Mouse (Mus musculus) kidney, postnatal 10 days (tissue): ENCODE measurements at regions not wholly inside any gene's neighbourhood (a gene's known extent, or its start where the extent isn't known, plus 50 kb on each side); places are given as distances from the start of the nearest gene placed in this dataset.
A peak's percentile ranks its signal among the peaks of the same experiment; 100 is the strongest.

ENCODE experiments used
- DNase-seq: peaks from one replicate; pipeline ENCODE4 v3.0.0; 2021; ENCODE audit warnings: mixed read lengths

DNA sequence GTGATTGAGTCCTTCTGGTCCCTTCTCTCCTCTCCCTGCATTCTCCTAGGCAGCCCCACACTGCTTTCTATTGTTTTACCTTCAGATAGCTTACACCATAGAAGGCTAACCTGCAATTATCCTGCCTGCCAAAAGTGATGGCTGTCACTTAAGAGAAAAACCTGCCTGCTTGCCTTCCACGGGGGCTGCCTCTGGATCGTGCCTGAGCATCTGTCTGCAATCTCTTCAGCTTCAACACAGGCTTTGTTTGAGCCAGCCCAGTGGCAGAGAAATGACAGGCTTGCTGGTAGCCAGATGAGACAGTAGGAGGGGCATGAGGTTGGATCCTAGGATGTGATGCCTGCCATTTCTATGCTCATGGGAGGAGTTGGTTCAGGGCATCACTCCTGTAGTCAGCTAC is 345.2 kb upstream of the Tshz3 start:
- no peak for DNase-seq

DNA sequence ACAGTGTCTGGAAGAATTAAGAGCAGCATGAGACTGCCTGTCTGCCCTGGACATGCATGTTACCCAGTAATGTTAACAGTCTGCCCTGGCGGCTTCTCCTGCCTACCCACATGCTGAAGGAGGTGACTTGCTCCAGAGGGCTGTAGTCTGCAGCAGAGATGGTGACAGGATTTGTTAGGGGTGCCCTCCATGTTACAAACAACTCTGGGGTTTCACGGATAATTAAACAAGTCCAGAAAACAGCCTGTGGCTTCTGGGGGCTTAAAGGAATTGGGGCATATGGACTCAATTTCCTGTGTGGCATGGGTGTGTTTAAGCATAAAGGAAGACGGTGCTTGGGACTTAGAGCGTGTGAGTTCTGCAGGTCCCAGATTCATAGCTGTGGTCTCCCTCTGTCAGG is 347.3 kb upstream of the Tshz3 start:
- no peak for DNase-seq

DNA sequence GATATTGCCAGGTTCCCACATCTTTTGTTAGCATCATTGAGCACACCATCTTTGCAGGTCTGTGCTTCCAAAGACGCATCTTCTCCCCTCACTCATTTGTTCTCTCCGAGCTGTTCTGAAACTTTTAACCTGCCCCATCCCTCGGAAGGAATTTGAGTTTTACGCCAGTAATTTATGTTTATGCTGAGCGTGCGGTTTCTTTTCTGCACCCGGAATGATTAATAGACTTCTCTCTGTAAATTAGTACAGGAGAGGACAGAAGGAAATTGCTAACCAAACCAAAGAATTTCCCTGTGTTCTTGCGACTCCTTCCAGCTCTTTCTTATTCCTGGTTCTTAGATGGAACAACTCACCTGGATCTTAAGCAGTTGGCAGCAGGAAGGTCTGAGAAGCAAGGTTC is 349.7 kb upstream of the Tshz3 start:
- no peak for DNase-seq

DNA sequence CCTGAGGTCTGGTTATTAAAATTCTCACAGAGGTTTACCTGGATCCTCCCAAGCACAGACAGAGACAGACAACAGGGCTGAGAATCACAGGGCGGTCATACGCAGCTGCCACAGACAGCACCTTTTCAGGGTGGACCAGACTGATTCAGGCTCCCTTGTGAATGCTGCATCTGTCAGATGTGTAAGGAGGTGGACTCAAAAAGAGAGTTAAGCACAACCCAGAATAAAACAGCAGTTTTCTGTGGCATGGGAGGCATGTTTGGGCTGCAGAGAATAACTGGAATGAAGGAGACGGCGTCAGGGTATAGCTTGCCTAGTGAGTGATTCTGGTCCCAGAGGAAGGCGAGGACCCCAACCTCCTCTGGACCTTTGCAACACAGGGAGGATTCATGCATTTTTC is 363.1 kb upstream of the Tshz3 start:
- no peak for DNase-seq

DNA sequence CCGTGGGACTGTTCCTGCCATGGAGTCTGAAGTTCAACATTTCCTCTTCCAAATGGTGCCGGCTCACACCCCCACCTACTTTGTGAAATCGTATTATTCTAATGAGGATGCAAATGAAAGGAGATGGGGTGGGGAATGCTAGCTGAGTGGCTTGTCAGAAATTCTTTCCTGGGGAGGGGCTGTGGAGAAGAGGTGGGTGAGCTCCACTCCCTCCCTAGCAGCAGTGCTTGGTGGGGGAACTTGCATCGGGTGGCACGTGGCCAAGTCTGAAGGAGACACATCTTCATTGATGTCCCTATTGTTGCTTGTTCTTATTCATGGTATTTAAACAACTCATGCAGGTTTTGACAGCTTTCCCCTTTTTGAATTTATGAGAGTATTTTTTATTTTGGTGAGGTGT is 363.8 kb upstream of the Tshz3 start:
- DNase-seq = no peak

DNA sequence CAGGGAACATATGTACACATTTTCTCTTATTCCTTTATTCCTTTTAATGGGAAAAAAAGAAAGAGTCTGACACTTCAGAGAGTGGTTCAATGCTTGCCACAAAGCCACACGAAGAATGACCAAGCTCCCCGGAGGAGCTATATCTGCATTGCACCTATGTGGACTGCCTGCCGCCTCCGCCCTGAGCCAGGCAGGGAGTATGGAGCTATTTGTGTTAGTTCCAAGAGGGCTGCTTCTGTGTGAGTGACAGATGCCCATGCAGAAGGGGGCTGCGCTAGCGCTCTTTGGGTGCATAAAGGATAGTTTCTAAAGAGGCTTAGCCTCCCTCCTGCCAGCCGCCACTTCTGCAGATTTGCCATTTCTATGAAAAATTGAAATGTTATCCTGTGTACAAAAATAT is 365.3 kb upstream of the Tshz3 start:
- no peak for DNase-seq

DNA sequence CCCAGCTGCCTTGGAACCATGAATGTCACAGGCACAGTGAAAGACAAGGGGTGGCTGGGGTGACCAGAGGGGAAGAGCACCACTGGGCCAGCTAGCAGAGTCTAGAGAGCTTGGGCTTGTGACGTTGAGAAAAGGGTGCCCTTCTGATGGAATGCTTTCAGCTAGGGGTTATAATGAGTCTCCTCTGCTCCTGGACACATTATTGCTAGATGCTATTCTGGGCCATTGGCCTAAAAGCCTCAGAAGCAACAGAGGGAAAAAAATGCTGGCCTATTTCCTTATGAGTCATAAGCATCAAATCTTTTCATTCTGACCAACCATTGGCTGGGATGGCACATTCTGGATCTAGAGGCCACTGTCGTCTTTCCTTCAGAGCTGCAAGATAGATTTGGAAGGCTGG is 369.8 kb upstream of the Tshz3 start:
- DNase-seq = no peak

DNA sequence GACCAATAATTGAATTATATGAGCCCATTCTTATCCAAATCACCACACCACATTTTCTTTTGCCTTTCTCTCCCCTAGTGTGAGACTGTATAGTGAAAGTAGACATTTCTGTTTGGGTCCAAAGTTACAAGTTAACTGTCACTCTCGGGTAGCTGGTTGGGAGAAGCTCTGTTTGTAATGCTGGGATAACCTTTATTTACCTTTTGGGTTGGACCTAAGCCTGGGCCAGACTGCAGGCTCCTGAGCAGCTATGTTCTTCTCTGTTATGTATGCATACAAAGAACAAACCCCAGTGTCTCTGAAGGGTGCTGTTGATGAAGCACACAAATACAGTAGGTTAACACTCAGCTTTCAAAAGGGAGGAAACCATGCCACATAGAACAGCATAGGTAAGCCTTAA is 373.9 kb upstream of the Tshz3 start:
- no peak for DNase-seq

DNA sequence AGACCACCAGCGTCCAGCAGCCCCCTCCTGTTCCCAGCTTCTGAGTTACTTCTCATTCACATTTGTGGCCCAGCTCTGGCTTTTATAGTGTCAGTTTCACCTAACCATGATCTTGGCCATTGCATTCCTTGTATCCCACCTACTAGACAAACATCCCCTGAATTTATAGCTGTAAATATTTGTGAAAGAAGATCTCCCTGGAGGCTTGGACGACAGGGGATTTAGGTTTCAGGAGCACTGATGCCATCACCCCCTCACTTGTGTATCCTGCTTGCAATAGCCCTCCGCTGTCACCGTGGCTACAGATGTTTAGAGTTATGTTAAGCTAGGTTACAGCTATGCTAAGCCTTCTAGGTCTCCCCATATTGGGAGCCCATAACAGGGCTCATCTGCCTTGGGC is 375.7 kb upstream of the Tshz3 start:
- DNase-seq = no peak

DNA sequence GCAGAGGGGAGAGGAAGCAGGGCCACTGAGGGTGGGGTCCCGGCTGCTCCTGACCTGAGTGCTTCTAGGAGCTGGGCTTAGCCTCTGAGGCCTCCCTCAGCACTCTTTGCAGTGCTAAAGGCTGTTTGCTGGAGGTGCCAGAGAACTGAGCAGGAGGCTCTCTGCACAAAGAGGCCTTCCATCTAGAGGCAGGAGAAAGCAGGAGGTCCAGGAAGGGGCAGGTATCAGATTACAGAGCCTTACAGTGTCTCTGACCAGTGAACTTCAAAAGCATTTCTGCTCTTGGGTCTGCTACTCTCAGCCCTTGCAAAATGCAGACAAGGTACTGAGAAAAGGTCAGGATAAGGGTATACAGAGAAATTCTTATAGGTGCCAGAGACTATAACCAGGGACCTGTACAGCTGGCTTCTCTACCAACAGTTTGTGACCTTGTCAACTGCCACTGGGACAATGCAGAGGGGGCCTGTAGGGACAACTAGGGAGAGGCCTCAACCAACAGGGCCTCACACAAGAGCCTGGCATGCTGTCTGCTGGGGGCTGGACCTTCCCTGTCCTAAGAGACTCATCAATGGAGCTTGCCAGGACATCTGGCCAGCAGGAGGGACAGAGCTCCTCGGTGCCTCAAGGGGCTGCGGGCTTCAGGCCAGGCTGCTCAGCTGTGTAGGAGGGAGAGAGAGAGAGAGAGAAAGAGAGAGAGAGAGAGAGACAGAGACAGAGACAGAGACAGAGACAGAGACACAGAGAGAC is 380.3 kb upstream of the Tshz3 start:
- peak; percentile 38 for DNase-seq

DNA sequence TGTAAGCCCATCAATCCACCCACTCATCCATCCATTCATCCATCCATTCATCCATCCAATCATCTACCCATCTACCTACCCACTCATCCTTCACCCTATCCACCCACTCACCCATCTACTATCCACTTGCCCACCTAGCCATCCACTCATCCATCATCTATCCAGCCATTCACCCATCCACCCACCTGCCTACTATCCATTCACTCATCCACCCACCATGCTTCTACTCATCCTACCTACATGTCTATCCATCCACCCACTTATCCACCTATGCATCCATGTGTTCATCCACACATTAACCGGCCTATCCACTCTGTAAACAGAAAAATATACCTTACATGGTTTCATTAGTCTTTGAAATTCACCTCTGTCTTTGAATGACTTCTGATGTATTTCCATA is 384.2 kb upstream of the Tshz3 start:
- DNase-seq = peak; percentile 0

DNA sequence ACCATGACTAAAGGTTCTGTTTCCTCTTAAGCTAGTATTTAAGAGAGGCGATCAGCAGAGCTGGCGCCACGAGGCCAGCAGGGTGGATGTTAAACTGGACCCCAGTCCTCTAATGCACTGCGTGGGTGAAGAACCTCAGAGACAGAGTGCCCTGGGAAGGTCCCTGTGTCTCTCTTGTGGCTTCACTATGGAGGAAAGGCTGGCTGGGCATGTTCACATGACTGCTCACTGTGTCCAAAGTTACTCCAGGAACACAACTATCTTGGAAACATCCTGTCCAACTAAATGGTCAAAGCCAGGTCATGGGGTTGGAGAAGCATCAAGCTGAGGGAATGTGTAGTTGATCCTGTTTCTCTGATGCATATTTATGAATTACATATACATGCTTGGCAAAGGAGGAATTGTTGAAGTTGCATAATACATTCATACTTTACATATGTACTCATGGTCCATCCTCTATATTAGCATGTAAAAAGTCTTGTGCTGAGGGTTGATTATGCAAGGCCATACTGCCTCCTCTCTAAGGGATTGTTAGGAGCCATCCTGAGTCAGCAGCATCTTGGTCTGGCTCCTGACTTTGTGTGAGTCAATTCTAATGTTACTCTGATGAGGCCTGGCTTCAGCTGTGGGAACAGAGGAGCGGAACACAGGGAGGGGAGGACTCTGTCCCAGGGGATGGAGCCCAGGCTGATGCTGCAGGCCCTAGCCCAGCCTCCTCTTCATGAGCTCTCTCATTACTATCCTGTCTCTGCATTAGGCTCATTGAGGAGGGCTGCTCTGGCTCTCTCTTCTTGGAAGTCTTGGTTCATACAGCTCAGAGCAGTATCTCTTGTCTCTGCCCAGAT is 387.9 kb upstream of the Tshz3 start:
- DNase-seq = peak; percentile 4

DNA sequence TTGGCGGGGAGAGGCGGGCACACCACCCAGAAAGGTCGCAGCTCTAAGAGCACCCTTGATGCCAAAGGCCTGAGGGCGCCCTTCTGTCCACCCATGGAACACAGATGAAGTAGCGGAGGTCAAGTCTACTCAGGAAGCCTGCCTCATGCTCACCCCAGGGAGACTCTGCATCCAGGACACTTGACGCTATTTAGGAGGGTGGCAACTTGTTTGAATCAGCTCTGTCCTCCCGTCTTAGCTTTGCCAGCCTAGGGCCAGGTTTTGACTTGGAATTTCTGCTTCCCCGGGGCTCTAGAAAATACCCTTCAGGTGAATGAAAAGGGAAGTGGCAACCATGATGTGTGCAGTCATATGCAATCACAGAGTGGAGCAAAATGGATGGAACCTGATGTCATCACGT is 389.2 kb upstream of the Tshz3 start:
- DNase-seq = peak; percentile 2

DNA sequence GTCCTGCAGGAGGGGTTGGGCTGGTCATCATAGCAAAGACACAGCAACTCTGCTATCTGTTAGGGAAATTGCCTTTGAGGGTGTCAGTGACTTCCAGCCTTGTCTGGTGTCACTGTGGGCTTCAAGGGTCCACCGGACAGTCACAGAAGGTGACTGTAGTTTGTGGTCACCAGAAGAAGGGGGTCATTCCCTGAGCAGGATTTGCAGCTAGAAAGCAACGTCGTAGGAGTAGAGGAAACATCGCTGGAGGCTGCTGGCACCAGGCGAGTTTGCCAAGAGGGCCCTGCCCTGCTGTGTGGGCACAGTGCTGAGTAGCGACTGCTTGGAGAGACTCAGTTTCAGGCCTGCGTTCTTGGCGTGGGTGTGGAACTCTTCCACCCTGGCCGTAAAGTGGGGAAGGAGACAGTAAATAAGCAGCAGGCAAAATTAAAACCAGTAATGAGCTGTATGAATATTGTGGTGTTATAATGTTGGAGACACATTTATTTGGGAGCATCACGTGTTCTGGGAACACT is 389.8 kb upstream of the Tshz3 start:
- DNase-seq = peak; percentile 3

DNA sequence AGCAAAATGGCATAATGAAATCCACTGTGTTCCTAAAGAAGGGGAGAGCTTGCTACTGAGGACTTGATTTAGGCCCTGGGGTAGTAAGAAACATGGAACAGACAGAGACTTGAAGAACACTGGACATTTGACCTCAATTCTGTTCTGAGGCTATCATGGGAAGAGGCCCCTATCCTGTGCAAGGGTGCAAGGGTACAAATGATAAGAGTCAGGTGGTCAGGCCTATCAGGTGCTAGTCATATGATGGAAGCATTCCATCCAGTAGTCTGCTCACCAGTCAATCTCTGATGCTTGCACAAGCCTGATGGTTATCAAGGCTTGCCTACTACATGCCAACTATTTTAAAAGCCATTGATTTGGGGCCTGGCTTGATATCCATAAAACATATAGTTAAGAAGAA is 420.6 kb upstream of the Tshz3 start:
- no peak for DNase-seq

DNA sequence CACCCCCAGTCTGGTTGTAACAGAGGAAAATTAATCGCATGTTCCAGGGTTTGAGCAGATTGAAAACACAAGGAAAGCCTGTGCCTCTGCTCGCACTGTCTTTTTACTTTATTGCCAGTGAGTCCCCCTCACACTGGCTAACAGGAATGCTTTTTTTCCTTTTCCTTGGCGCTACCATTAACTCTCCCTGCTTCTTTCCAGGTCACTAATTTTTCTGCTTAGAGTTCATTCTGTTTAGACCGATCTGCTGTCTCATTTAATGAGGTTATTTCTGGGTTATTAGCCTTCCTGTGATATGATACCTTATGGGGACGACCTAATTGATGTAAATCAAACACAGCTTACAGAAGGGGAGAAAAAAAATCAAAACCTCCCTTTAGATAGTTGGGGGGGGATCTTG is 429.0 kb upstream of the Tshz3 start:
- DNase-seq = no peak

DNA sequence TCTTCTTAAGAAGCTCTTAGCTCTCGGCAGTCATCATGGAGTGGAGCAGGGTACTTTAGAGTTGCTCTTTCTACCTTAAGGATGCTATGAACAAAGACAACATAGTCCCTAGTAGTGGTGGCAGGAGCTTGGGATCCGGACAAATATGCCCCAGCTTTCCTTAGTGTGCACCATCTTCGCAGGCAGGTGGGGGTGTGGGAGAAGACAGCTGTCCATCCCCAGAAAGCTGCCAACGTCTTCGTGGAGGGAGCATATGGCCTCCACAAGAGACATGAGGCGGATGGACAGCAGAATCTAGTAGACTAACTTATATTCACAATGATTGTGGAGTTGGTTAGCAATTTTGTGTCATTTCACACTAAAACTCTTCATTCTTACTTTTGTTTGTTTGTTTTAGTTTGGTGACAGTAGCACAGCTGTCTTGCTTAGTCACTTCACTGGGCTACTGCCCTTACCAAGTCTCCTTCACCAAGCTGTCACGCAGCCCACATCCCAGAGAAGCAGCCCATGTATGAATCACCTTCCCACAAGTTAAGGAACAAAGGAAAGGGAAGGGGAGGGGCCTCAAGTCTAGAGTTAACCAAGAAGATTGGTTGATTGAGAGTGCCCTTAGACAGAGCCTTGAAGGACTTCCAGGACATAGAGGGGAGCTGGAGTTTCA is 432.6 kb upstream of the Tshz3 start:
- DNase-seq = no peak

DNA sequence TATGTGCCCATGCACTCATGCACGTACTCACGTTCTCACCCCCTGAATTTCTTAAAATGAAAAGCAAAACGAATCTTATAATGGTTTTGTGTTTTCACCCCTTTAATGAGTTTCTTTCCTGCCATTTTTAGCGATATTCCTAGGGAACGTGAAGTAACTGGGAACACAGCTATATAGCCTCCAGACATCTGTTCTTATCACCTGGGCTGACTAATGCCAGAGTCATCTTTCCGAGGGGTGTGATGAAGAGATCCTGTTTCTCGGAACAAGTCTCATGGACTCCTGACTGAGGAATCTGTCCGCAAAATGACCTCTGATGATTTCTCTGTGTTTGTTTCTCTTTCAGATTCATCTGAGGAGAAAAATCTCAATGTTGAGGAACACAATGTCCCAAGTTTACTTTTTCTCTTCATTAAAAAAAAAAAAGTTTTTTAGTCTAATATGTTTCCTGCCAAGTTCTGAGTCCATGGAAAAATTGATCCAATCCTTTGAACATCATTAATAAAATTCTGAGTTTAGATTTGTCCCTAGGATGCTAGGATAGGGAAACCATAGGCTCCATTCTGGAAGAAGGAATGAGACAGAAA is 435.7 kb upstream of the Tshz3 start:
- no peak for DNase-seq

DNA sequence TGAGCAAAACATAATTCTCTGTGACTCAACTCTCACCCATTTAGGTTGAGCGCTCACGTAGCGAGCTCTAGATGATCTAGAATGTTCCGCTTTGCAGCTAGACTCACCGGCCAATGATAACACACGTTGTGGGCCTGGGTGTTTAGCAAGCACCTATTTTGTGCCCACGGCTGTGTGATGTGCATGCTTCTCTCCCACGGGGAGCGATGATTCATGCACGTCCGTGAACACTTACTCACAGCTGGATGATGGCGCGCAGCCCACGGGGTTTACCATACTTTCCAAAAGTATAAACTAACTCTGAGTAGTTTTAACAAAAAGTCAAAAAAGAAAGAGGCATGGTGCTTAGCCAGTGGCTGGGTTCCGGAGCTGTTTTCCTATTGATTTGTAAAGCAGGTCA is 440.8 kb upstream of the Tshz3 start:
- no peak for DNase-seq

DNA sequence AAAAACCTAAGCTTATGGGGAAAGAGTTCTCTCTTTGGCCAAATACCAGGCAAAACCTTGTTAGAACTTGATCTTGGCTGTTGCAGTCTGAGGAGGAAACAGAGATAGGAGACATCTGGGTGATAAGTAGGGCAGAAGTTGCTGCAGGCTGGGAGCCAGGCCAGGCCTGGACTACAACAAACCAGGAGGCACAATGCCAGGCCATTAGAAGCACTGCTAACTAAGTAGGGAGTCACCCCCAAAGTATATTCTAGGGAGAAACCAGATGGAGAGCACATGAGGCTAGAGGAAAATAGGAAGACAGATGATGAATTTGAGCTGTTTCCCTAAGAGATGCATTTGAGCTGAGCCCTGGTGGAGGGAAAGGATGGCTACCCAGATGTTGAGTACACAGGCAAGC is 444.6 kb upstream of the Zfp507 start:
- peak; percentile 33 for DNase-seq

DNA sequence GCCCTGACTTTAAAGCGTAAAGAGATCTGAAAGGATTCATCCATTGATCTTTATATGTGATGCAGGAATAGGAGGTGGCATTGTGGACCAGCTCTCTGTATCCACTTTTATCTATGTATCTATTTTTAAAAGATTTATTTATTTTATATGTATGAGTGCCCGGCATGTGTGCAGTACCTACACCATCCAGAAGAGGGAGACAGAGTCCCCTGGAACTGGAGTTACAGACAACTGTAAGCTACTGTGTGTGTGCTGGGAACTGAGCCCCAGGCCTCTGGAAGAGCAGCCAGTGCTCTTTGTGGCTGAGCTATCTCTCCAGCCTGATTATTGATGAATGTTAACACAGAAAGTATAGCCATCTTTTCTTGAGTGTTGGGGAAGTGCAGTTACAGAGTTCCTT is 433.9 kb upstream of the Zfp507 start:
- DNase-seq = no peak

DNA sequence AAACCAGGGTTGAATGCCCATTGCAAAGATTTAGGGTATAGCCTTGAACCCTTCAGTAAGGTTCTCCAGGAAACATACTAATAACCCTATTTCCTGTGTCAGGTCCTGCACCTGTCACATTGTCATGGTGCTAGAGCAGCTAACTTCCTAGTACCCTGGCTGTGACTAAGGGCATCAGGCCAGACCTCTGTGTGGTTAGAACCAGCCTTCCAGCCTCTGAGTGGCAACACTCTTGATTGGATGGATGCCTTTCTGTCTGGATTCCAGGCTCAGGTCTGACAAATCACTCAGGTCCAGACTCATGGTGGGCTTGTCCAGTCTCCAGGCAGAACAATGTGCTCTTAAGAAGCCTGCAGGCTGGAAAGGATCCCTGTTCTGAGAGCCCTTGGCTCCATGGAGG is 426.2 kb upstream of the Zfp507 start:
- no peak for DNase-seq

DNA sequence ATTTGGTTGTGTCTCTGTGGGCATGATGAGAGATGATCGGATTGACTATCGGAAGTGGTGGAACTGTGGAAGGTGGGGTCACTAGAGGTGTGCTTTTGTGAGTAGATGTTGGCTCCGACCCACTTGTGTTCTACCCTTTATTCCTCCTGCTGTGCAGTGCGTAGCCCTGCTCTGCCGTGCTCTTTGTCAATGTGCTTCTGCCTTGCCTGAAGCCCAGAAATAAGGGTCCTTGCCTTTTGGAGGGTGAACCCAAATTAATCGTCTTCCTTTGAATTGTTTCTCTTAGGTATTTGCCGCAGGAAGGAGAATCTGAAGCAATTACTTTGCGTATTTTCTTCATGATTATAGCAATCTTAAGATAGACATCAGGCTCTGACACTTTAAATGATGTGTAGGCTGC is 421.6 kb upstream of the Zfp507 start:
- DNase-seq = no peak
